Mouse (Mus musculus) small intestine, adult 2 months (tissue): Measurements from ENCODE around the gene Palb2. TPM values are rescaled to one million over a fixed set of nuclear protein-coding genes. Genes with fewer than 3 reads are reported as not detected.

Experiments
- H3K27ac ChIP-seq: fragments of 200-500 bp; 2 replicates; pipeline ENCODE4 v1.5.1; 2012; ENCODE audit warnings: low read depth, low read length, control low read depth, inconsistent platforms; ENCODE audit not compliant: insufficient read depth
- H3K27me3 ChIP-seq: fragments of 200-500 bp; 2 replicates; pipeline ENCODE4 v1.6.1; 2012; ENCODE audit warnings: mild to moderate bottlenecking, moderate library complexity, low read length, inconsistent platforms; ENCODE audit not compliant: control insufficient read depth, insufficient read depth
- H3K36me3 ChIP-seq: fragments of 200-500 bp; 2 replicates; pipeline ENCODE4 v1.6.1; 2012; ENCODE audit warnings: mild to moderate bottlenecking, low read length, control low read depth, inconsistent platforms; ENCODE audit not compliant: control insufficient read depth, insufficient read depth
- H3K4me1 ChIP-seq: fragments of 200-500 bp; 2 replicates; pipeline ENCODE4 v1.6.1; 2012; ENCODE audit warnings: low read length, inconsistent platforms, mixed read lengths; ENCODE audit not compliant: control insufficient read depth, insufficient read depth, insufficient read length
- H3K4me3 ChIP-seq: fragments of 200-500 bp; 2 replicates; pipeline ENCODE4 v1.5.1; 2012; ENCODE audit warnings: low read depth, mild to moderate bottlenecking, control low read depth, inconsistent platforms, low read length, moderate library complexity
- CTCF ChIP-seq: fragments of 200-500 bp; IDR thresholded peaks from 2 replicates; pipeline ENCODE4 v1.5.1; 2012; ENCODE audit warnings: low read depth, mild to moderate bottlenecking, control low read depth, inconsistent platforms, low read length, moderate library complexity, mixed read lengths; ENCODE audit not compliant: insufficient replicate concordance, insufficient read length; ENCODE audit errors: extremely low read depth
- POLR2A ChIP-seq: fragments of 200-500 bp; IDR thresholded peaks from 2 replicates; pipeline ENCODE4 v1.6.1; 2012; ENCODE audit warnings: low read depth, mild to moderate bottlenecking, control low read depth, inconsistent platforms, low read length, moderate library complexity
- WGBS: fragments of 180-500 bp; shearing (Covaris S2); methylation state at CpG from one replicate; pipeline ENCODE4 v1.1.7; 2018; 5-methylcytosine and 5-hydroxymethylcytosine counted together
- polyA plus RNA-seq: library from polyadenylated mRNA; depleted of rRNA; stranded (reverse); fragments of >200 nt; gene quantifications from 2 replicates; pipeline ENCODE4 v1.2.3, GENCODE M21; 2012; rRNA removed

Palb2 gene
- polyA plus RNA-seq, 1 experiment, result 1.0 TPM

GRCm38 (mm10) chr7:122067517-122068381 is 65.0 kb downstream of the Palb2 start:
- H3K27me3 ChIP-seq, result no peaks in the 10 kb centered on the region
- TF ChIP-seq CTCF, result no peak
- TF ChIP-seq POLR2A, result no peak
- H3K4me1 ChIP-seq, result peaks cover 10% of the 10 kb centered on the region; the same call in 1 of the 2 replicates
- H3K27ac ChIP-seq, result peak overlapping the region; percentile 77
- under 1% methylated on average over 58 of the region's 58 CpGs for WGBS
- peaks cover 21% of the 10 kb centered on the region for H3K36me3 ChIP-seq
- peak overlapping the region; percentile 97 for H3K4me3 ChIP-seq

DNA sequence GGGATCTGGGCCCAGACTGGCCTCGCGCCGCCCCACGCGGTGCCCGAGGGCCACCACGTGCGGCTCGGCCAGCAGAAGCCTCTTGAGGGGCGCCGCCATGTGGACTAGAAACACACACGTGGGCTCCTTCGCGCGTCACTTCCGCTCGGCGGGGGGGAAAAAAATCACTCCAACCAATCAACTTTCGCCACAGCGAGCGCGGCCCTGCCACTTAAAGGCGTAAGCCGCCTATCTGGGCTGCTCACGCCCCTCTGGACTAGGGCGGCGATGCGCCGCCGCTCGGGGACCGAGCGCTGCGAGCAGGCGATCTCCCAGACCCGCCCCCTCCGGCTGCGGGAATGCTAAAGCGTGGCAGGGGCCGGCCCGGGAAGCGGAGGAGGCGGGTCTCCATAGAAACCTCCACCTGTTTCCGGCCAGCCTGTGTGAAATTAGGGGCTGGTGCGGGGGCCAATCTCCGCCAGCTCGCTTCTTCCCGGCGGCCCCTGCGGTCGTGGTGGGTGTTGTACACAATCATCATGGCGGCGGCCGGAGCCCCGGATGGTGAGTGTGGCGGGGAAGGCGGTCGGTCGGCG is 65.8 kb downstream of the Palb2 start, which contains the start of the genes Ubfd1 and Ears2:
Ubfd1 (plus strand) TSS at position 231 of the 572 bp plus-strand sequence.
Ears2 (minus strand) TSS at position 319 of the 572 bp plus-strand sequence.
- H3K4me3 ChIP-seq, result peak within 1 kb of the TSS; percentile 97
- WGBS, result under 1% methylated on average over 60 of the region's 60 CpGs
- TF ChIP-seq POLR2A, result peak; percentile 44; the same call in 1 of the 2 replicates
- no peak for TF ChIP-seq CTCF
- peaks cover 10% of the 10 kb centered on the region; the same call in 1 of the 2 replicates for H3K4me1 ChIP-seq
- H3K36me3 ChIP-seq, result peaks cover 15% of the 10 kb centered on the region
- peak within 1 kb of the TSS; percentile 77 for H3K27ac ChIP-seq
- H3K27me3 ChIP-seq, result no peaks in the 10 kb centered on the region

DNA sequence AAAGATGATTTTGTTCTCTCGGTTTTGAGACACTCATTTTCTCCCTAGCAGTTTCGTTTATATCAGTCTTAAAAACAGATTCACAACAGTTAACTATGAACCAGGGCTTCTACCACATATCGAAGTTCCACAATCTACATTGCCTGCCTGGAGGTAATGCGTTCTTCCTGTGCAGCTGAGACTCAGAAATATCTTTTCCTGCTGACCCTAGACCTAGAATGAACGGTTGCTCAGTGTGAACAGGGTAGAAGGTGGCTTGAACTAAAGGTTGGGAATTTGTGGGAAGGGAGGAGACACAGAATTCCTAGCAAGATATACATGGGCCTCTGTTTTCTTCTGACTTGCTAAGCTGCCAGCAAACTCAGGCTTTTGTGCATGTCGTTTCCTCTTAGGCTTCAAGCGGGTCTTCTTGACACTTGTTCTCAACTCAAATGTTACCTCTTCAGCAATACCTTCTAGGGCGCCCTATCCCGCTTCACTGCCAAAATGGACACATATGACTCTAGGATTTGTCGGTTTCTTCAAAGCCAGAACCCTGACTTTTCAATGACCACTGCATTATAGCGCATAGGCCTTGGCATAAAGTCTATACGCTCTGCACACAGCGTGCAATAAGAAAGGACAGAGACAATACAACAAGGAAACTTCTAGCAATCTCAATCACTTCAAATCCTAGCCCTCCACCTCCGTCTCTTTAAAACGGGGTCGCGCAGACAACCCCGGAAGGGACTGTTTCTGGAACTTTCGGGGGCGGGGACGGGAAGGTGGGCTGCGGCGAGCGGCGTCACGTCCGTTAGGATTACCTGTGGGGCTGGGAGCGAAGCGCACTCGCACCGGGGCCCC is 66.5 kb downstream of the Palb2 start:
- TF ChIP-seq POLR2A (no peak), CTCF (no peak)
- Histone ChIP-seq H3K36me3 (peaks cover 12% of the 10 kb centered on the region), H3K4me3 (peak overlapping the region; percentile 97), H3K27ac (peak overlapping the region; percentile 77), H3K4me1 (peaks cover 10% of the 10 kb centered on the region; the same call in 1 of the 2 replicates), H3K27me3 (no peaks in the 10 kb centered on the region)
- 2% methylated on average over 31 of the region's 31 CpGs for WGBS

GRCm38 (mm10) chr7:122065656-122066055 is 67.1 kb downstream of the Palb2 start:
- TF ChIP-seq CTCF, result no peak
- no peak for TF ChIP-seq POLR2A
- no peak overlapping the region for H3K27ac ChIP-seq
- H3K27me3 ChIP-seq, result no peaks in the 10 kb centered on the region
- no peak overlapping the region for H3K4me3 ChIP-seq
- peaks cover 11% of the 10 kb centered on the region for H3K36me3 ChIP-seq
- 48% methylated on average over 1 of the region's 1 CpGs for WGBS
- H3K4me1 ChIP-seq, result peaks cover 10% of the 10 kb centered on the region; the same call in 1 of the 2 replicates

Other genes starting within 250 kb of the Palb2 start
- gene Cog7, start 151.3 kb downstream of the Palb2 start, polyA plus RNA-seq, result 11.7 and 20.2 TPM in 2 replicates
- gene Gga2, start 111.8 kb downstream of the Palb2 start, polyA plus RNA-seq, result 16.0 and 17.4 TPM in 2 replicates
- 15.9 and 19.3 TPM in 2 replicates for gene Ubfd1, start 65.8 kb downstream of the Palb2 start, polyA plus RNA-seq
- 4.9 and 7.4 TPM in 2 replicates for gene Ears2, start 65.7 kb downstream of the Palb2 start, polyA plus RNA-seq
- gene Ndufab1, start 31.1 kb downstream of the Palb2 start, polyA plus RNA-seq, result 395 and 1,026 TPM in 2 replicates
- gene Dctn5, start 56 bp upstream of the Palb2 start, polyA plus RNA-seq, result 37.2 and 54.3 TPM in 2 replicates
- gene Plk1, start 26.5 kb upstream of the Palb2 start, polyA plus RNA-seq, result 9.0 and 21.2 TPM in 2 replicates
- gene Ern2, start 53.2 kb upstream of the Palb2 start, polyA plus RNA-seq, result 23.1 and 23.5 TPM in 2 replicates
- 97.0 and 197 TPM in 2 replicates for gene Chp2, start 86.5 kb upstream of the Palb2 start, polyA plus RNA-seq
- gene Prkcb, start 155.8 kb upstream of the Palb2 start, polyA plus RNA-seq, result 4.1 and 6.1 TPM in 2 replicates